In genomic region chr10:41821171-41821570, GRCm38 (mm10) we compare ENCODE assay signal across 18 mouse cellular contexts.
"Had no signal": no experiment of that assay in that cellular context is flagged by ENCODE, and none has a peak within 500 bp of the region (broad histone marks: within the 10 kb centered on the region; RNA-seq: fewer than 3 reads in every experiment).

No protein-coding gene starts in this region.

- H3K9ac ChIP-seq: liver, embryonic 13.5 days; lung, embryonic 14.5 days; midbrain, embryonic 13.5 days had no signal

- DNase-seq: kidney, adult 2 months; kidney, postnatal 25 days; layer of hippocampus, adult 9-11 months; liver, embryonic 13.5 days; lung, embryonic 14.5 days; right cerebral cortex, adult 18-20 months; right cerebral cortex, postnatal 14 days; right cerebral cortex, postnatal 4 days; thymus, adult 2 months; thymus, postnatal 14 days; thymus, postnatal 4 days had no signal

- H3K4me1 ChIP-seq: midbrain, embryonic 13.5 days had no signal

- H3K4me3 ChIP-seq: layer of hippocampus, adult 2 months; left cerebral cortex, adult 2 months; liver, embryonic 13.5 days; midbrain, embryonic 13.5 days had no signal

- H3K36me3 ChIP-seq: liver, embryonic 13.5 days; midbrain, embryonic 13.5 days had no signal

- H3K27me3 ChIP-seq: liver, embryonic 13.5 days; midbrain, embryonic 13.5 days had no signal

- H3K9me3 ChIP-seq: liver, embryonic 13.5 days; midbrain, embryonic 13.5 days had no signal

- H3K27ac ChIP-seq: kidney, postnatal 0 days; layer of hippocampus, adult 2 months; liver, embryonic 13.5 days; macrophage; midbrain, embryonic 13.5 days; stomach, postnatal 0 days had no signal

- ATAC-seq: lung, postnatal 0 days; midbrain, embryonic 13.5 days had no signal

- H3K4me2 ChIP-seq: liver, embryonic 13.5 days; lung, embryonic 14.5 days; midbrain, embryonic 13.5 days had no signal
